ENCODE assay signal across 9 mouse cellular contexts in the genomic region with DNA sequence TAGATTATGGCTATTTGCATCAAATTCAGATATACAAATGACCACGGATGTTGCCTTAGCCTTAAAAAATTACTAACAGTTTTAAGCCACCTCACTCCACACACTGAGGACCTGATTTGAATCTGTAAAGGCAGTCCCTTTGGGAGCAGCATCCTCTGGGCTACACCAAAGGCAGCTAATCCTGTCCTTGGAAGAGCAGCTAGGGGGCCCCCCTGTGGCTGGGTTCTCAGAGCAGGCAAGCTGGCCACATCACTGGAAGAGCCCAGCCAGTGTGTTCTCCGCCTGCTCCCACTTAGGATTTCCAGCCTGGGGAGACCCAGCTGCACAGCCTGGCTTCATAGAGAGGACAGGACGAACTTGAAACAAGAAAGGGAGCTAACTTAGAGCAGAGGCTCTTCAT. TPM values are rescaled to one million over a fixed set of nuclear protein-coding genes. Genes with fewer than 3 reads are reported as not detected.
DNase-seq lines count a peak whose midpoint lies in the region; ATAC-seq and TF ChIP-seq lines count a peak whose summit lies in the region.
"Had no signal": no experiment of that assay in that cellular context is flagged by ENCODE, and none has a peak within 500 bp of the region (broad histone marks: within the 10 kb centered on the region; RNA-seq: fewer than 3 reads in every experiment).

No protein-coding gene starts in this region.

- TF ChIP-seq CTCF in gastrocnemius, adult 2 months (IDR thresholded peaks at IDR 0.05): peak; percentile 62
- TF ChIP-seq CTCF in lung, embryonic 14.5 days (IDR thresholded peaks at IDR 0.05; ENCODE audit: low read depth): peak; percentile 44

- intact Hi-C loops in gastrocnemius, adult 2 months (cut with DNase I): loop anchor here (5.0 kb wide), 1 partner anchor 33 kb away; a partner anchor contains a TSS

- H3K36me3 ChIP-seq in lung, embryonic 14.5 days (ENCODE audit: insufficient read depth): peaks cover 86% of the 10 kb centered on the region
- peaks cover 55% of the 10 kb centered on the region for H3K36me3 ChIP-seq in forebrain, embryonic 15.5 days

- 49% methylated on average over 3 of the region's 3 CpGs for WGBS in lung, embryonic 14.5 days
- WGBS in forebrain, embryonic 15.5 days: 26% methylated on average over 3 of the region's 3 CpGs

- no peaks in the 10 kb centered on the region for H3K4me1 ChIP-seq in lung, embryonic 14.5 days (ENCODE audit: insufficient read depth)
- H3K4me1 ChIP-seq in forebrain, embryonic 15.5 days: no peaks in the 10 kb centered on the region

- H3K9ac ChIP-seq in lung, embryonic 14.5 days: no peak overlapping the region
- H3K9ac ChIP-seq in forebrain, embryonic 15.5 days (replicated peaks): no peak overlapping the region

- no peaks in the 10 kb centered on the region for H3K27me3 ChIP-seq in lung, embryonic 14.5 days (ENCODE audit: insufficient read depth, low read length)
- H3K27me3 ChIP-seq in forebrain, embryonic 15.5 days: no peaks in the 10 kb centered on the region

- no peaks in the 10 kb centered on the region for H3K9me3 ChIP-seq in lung, embryonic 14.5 days (ENCODE audit: low read depth, low read length)
- H3K9me3 ChIP-seq in forebrain, embryonic 15.5 days: no peaks in the 10 kb centered on the region

- DNase-seq in gastrocnemius, adult 2 months: peak; percentile 62
- no peak for DNase-seq in gastrocnemius, postnatal 25 days
- peak; percentile 52 for DNase-seq in thymus, postnatal 14 days
- no peak for DNase-seq in thymus, adult 18-20 months
- DNase-seq in gastrocnemius, postnatal 10 days: peak; percentile 41
- DNase-seq in lung, embryonic 14.5 days: peak; percentile 65
- DNase-seq in thymus, postnatal 4 days: peak; percentile 56

- H3K4me2 ChIP-seq in lung, embryonic 14.5 days: no peak overlapping the region
- H3K4me2 ChIP-seq in forebrain, embryonic 15.5 days (replicated peaks): no peak overlapping the region

- H3K27ac ChIP-seq in gastrocnemius, adult 2 months: peak overlapping the region; percentile 84
- 0 out of 2 replicates have a peak overlapping the region, but pooled peaks have one; percentile 33 for H3K27ac ChIP-seq in lung, embryonic 14.5 days (ENCODE audit: low read depth)
- no peak overlapping the region for H3K27ac ChIP-seq in forebrain, embryonic 15.5 days (replicated peaks)

- peak overlapping the region; percentile 65 for H3K4me3 ChIP-seq in gastrocnemius, adult 2 months
- no peak overlapping the region for H3K4me3 ChIP-seq in lung, embryonic 14.5 days (ENCODE audit: low read depth, low read length)
- H3K4me3 ChIP-seq in forebrain, embryonic 15.5 days: no peak overlapping the region

- ATAC-seq in lung, embryonic 14.5 days (ENCODE audit: insufficient read depth): no peak
- no peak for ATAC-seq in forebrain, embryonic 15.5 days (replicated peaks)

RNA-seq across cellular contexts. Expression of a gene that starts 18.3 kb away (rescaled TPM):
- total RNA-seq in gastrocnemius, adult 2 months (2021): 1 to 10 TPM; 3.9 to 4.6 TPM
- 1 to 10 TPM; 5.6 to 7.0 TPM for total RNA-seq in gastrocnemius, postnatal 25 days (2021)
- 10 to 100 TPM; 18.2 to 18.9 TPM for total RNA-seq in gastrocnemius, postnatal 10 days (2021)
- polyA plus RNA-seq in lung, embryonic 14.5 days (2014; fragmentation: Nextera tagmentation; extraction: Ambion mirVana): 86.4 and 88.6 TPM in 2 replicates
- polyA plus RNA-seq in forebrain, embryonic 15.5 days (2015; fragmentation: Nextera tagmentation; extraction: Ambion mirVana): 215 and 218 TPM in 2 replicates

RNA-seq across cellular contexts. Expression of a gene that starts 29.6 kb away (rescaled TPM):
- total RNA-seq in gastrocnemius, adult 2 months (2021): 10 to 100 TPM; 17.3 to 20.1 TPM
- total RNA-seq in gastrocnemius, postnatal 25 days (2021): 10 to 100 TPM; 16.1 to 21.7 TPM
- 10 to 100 TPM; 25.5 to 31.9 TPM for total RNA-seq in gastrocnemius, postnatal 10 days (2021)
- polyA plus RNA-seq in lung, embryonic 14.5 days (2014; fragmentation: Nextera tagmentation; extraction: Ambion mirVana): 45.9 and 51.8 TPM in 2 replicates
- 46.6 and 52.5 TPM in 2 replicates for polyA plus RNA-seq in forebrain, embryonic 15.5 days (2015; fragmentation: Nextera tagmentation; extraction: Ambion mirVana)

RNA-seq across cellular contexts. Expression of a gene that starts 30.5 kb away (rescaled TPM):
- 10 to 100 TPM; 15.4 to 19.6 TPM for total RNA-seq in gastrocnemius, adult 2 months (2021)
- total RNA-seq in gastrocnemius, postnatal 25 days (2021): 10 to 100 TPM; 21.7 to 22.1 TPM
- 10 to 100 TPM; 37.1 to 39.5 TPM for total RNA-seq in gastrocnemius, postnatal 10 days (2021)
- 83.2 and 86.4 TPM in 2 replicates for polyA plus RNA-seq in lung, embryonic 14.5 days (2014; fragmentation: Nextera tagmentation; extraction: Ambion mirVana)
- polyA plus RNA-seq in forebrain, embryonic 15.5 days (2015; fragmentation: Nextera tagmentation; extraction: Ambion mirVana): 31.4 and 32.8 TPM in 2 replicates

RNA-seq across cellular contexts. Expression of a gene that starts 48.5 kb away (rescaled TPM):
- not detected for total RNA-seq in gastrocnemius, adult 2 months (2021)
- total RNA-seq in gastrocnemius, postnatal 25 days (2021): not detected
- total RNA-seq in gastrocnemius, postnatal 10 days (2021): not detected
- polyA plus RNA-seq in lung, embryonic 14.5 days (2014; fragmentation: Nextera tagmentation; extraction: Ambion mirVana): not detected in 2 replicates
- not detected in 2 replicates for polyA plus RNA-seq in forebrain, embryonic 15.5 days (2015; fragmentation: Nextera tagmentation; extraction: Ambion mirVana)
- polyA plus RNA-seq: gonadal fat pad, adult 2 months had no signal

RNA-seq across cellular contexts. Expression of a gene that starts 53.5 kb away (rescaled TPM):
- not detected for total RNA-seq in gastrocnemius, adult 2 months (2021)
- total RNA-seq in gastrocnemius, postnatal 25 days (2021): not detected
- total RNA-seq in gastrocnemius, postnatal 10 days (2021): not detected
- polyA plus RNA-seq in lung, embryonic 14.5 days (2014; fragmentation: Nextera tagmentation; extraction: Ambion mirVana): 0.18 TPM in 1 of 2 replicates, not detected in the other
- 1.6 and 2.1 TPM in 2 replicates for polyA plus RNA-seq in forebrain, embryonic 15.5 days (2015; fragmentation: Nextera tagmentation; extraction: Ambion mirVana)
- polyA plus RNA-seq: gonadal fat pad, adult 2 months had no signal

Comparison
In these comparisons a context has a peak if more than half of its experiments do, and no peak if none do; other contexts are left out.
1. DNase-seq: peak in gastrocnemius, adult 2 months (single experiment), thymus, postnatal 14 days (single experiment), gastrocnemius, postnatal 10 days (single experiment), lung, embryonic 14.5 days (single experiment) and thymus, postnatal 4 days (single experiment); none in gastrocnemius, postnatal 25 days (single experiment) and thymus, adult 18-20 months (0 of 2).